Mouse (Mus musculus) midbrain, embryonic 15.5 days (tissue): ENCODE results near the gene Taok1. TPM values are rescaled to one million over a fixed set of nuclear protein-coding genes. Genes with fewer than 3 reads are reported as not detected.

Source experiments
- polyA plus RNA-seq: library from polyadenylated mRNA; unstranded; fragments of >200 nt; fragmentation: Nextera tagmentation; extraction: Ambion mirVana; gene quantifications from 2 replicates; pipeline ENCODE4 v1.2.1, GENCODE M21; 2015

Gene Taok1
- polyA plus RNA-seq, 1 experiment from 2014 or later = 24.2 TPM

Other genes with a start within 250 kb of the Taok1 start
- gene Coro6, start 145.4 kb downstream of the Taok1 start, polyA plus RNA-seq = 0.23 and 0.39 TPM in 2 replicates
- gene Ankrd13b, start 118.1 kb downstream of the Taok1 start, polyA plus RNA-seq = 46.1 and 46.2 TPM in 2 replicates
- gene Git1, start 114.3 kb downstream of the Taok1 start, polyA plus RNA-seq = 17.9 and 19.0 TPM in 2 replicates
- gene Abhd15, start 92.7 kb downstream of the Taok1 start, polyA plus RNA-seq = 2.2 and 2.6 TPM in 2 replicates
- gene Trp53i13, start 91.8 kb downstream of the Taok1 start, polyA plus RNA-seq = 12.7 and 16.7 TPM in 2 replicates
- not detected in 2 replicates for gene Gm10392, start 88.6 kb downstream of the Taok1 start, polyA plus RNA-seq
- 3.6 and 4.7 TPM in 2 replicates for gene Nufip2, start 78.3 kb upstream of the Taok1 start, polyA plus RNA-seq
- gene Cryba1, start 117.5 kb upstream of the Taok1 start, polyA plus RNA-seq = 0.31 and 0.53 TPM in 2 replicates
- 51.9 and 58.5 TPM in 2 replicates for gene Myo18a, start 155.4 kb upstream of the Taok1 start, polyA plus RNA-seq
- 2.3 and 3.0 TPM in 2 replicates for gene Gm10277, start 179.9 kb upstream of the Taok1 start, polyA plus RNA-seq